Mouse (Mus musculus): ENCODE results near the gene Micu1.

GRCm38 (mm10) chr10:59900174-59900435, 197.8 kb downstream of the Micu1 start:
- TF ChIP-seq CTCF (IDR thresholded peaks at IDR 0.05; ENCODE audit: insufficient read depth, low read depth, low read length): no peak
- TF ChIP-seq POLR2A (IDR thresholded peaks at IDR 0.05; ENCODE audit: insufficient read depth, low read depth, low read length): no peak

All from olfactory bulb, adult 2 months (tissue).